In genomic region chr5:110558368-110558767, GRCm38 (mm10) we compare ENCODE assay signal across 10 mouse cellular contexts. TPM values are rescaled to one million over a fixed set of nuclear protein-coding genes. Genes with fewer than 3 reads are reported as not detected.
DNase-seq lines count a peak whose midpoint lies in the region; ATAC-seq lines count a peak whose summit lies in the region.
"Had no signal": no experiment of that assay in that cellular context is flagged by ENCODE, and none has a peak within 500 bp of the region (broad histone marks: within the 10 kb centered on the region; RNA-seq: fewer than 3 reads in every experiment).

No protein-coding gene starts in this region.

- H3K27ac ChIP-seq in hindbrain, embryonic 11.5 days (ENCODE audit: low read depth, low read length), result no peak overlapping the region
- no peak overlapping the region for H3K27ac ChIP-seq in hindbrain, embryonic 12.5 days
- H3K27ac ChIP-seq: heart, embryonic 15.5 days; neural tube, embryonic 12.5 days had no signal

- H3K36me3 ChIP-seq in hindbrain, embryonic 11.5 days (ENCODE audit: control insufficient read depth, insufficient read depth, low read length), result no peaks in the 10 kb centered on the region
- H3K36me3 ChIP-seq in hindbrain, embryonic 12.5 days, result no peaks in the 10 kb centered on the region
- H3K36me3 ChIP-seq: heart, embryonic 15.5 days; neural tube, embryonic 12.5 days had no signal

- no peaks in the 10 kb centered on the region for H3K4me1 ChIP-seq in hindbrain, embryonic 11.5 days (replicated peaks; ENCODE audit: control insufficient read depth, insufficient read depth, low read length)
- H3K4me1 ChIP-seq in hindbrain, embryonic 12.5 days, result peaks cover 3% of the 10 kb centered on the region; the same call in 1 of the 2 replicates
- H3K4me1 ChIP-seq: heart, embryonic 15.5 days had no signal

- DNase-seq in hindbrain, embryonic 11.5 days (ENCODE audit: low spot score), result peak; percentile 43
- peak; percentile 54 for DNase-seq in Muller cell, postnatal 12 days (ENCODE audit: inconsistent ontology term)
- peak; percentile 68 for DNase-seq in embryo, embryonic 10.5 days (ENCODE audit: low spot score)
- peak; percentile 90 for DNase-seq in kidney, adult 9 months
- peak; percentile 39 for DNase-seq in ovary, postnatal 10 days (ENCODE audit: low spot score)
- DNase-seq in B cell, adult 2 months, result no peak

- H3K9ac ChIP-seq in hindbrain, embryonic 11.5 days (ENCODE audit: low read depth, low read length), result no peak overlapping the region
- no peak overlapping the region for H3K9ac ChIP-seq in hindbrain, embryonic 12.5 days
- H3K9ac ChIP-seq: heart, embryonic 15.5 days; neural tube, embryonic 12.5 days had no signal

- no peaks in the 10 kb centered on the region for H3K9me3 ChIP-seq in hindbrain, embryonic 11.5 days (ENCODE audit: control insufficient read depth, low read length)
- no peaks in the 10 kb centered on the region for H3K9me3 ChIP-seq in hindbrain, embryonic 12.5 days (replicated peaks)
- H3K9me3 ChIP-seq: heart, embryonic 15.5 days; neural tube, embryonic 12.5 days had no signal

- no peak overlapping the region for H3K4me2 ChIP-seq in hindbrain, embryonic 11.5 days (replicated peaks; ENCODE audit: low read depth, low read length)
- no peak overlapping the region for H3K4me2 ChIP-seq in hindbrain, embryonic 12.5 days (replicated peaks)
- H3K4me2 ChIP-seq: heart, embryonic 15.5 days; neural tube, embryonic 12.5 days had no signal

- H3K4me3 ChIP-seq in hindbrain, embryonic 11.5 days (ENCODE audit: low read depth, low read length), result no peak overlapping the region
- no peak overlapping the region for H3K4me3 ChIP-seq in hindbrain, embryonic 12.5 days
- H3K4me3 ChIP-seq: heart, embryonic 15.5 days; neural tube, embryonic 12.5 days had no signal

- H3K27me3 ChIP-seq in hindbrain, embryonic 11.5 days (ENCODE audit: control insufficient read depth, insufficient read depth, low read length), result no peaks in the 10 kb centered on the region
- no peaks in the 10 kb centered on the region for H3K27me3 ChIP-seq in hindbrain, embryonic 12.5 days
- H3K27me3 ChIP-seq: neural tube, embryonic 12.5 days had no signal

- no peak for ATAC-seq in hindbrain, embryonic 11.5 days (ENCODE audit: low FRiP score)
- ATAC-seq in hindbrain, embryonic 12.5 days (ENCODE audit: low FRiP score), result no peak
- no peak for ATAC-seq in megakaryocyte-erythroid progenitor cell, adult 5-6 weeks (replicated peaks; ENCODE audit: low FRiP score, low TSS enrichment, poor library complexity, severe bottlenecking)

- 14% methylated on average over 8 of the region's 8 CpGs for WGBS in hindbrain, embryonic 11.5 days
- 17% methylated on average over 8 of the region's 8 CpGs for WGBS in hindbrain, embryonic 12.5 days

RNA-seq across cellular contexts. Expression of gene Galnt9, which starts 14.2 kb away (rescaled TPM):
- polyA plus RNA-seq in hindbrain, embryonic 11.5 days (2014; fragmentation: Nextera tagmentation; extraction: Ambion mirVana), result 4.3 and 4.6 TPM in 2 replicates
- 8.2 and 8.8 TPM in 2 replicates for polyA plus RNA-seq in hindbrain, embryonic 12.5 days (2016; fragmentation: Nextera tagmentation; extraction: Ambion mirVana)
- total RNA-seq in megakaryocyte-erythroid progenitor cell, adult 5-6 weeks (2014; fragmentation: Nextera tagmentation), result not detected in 2 replicates
- total RNA-seq in megakaryocyte-erythroid progenitor cell, adult 5-6 weeks (2017), result not detected in 2 replicates

Comparison
In these comparisons a context has a peak if more than half of its experiments do, and no peak if none do; other contexts are left out.
1. DNase-seq: peak in hindbrain, embryonic 11.5 days (single experiment), Muller cell, postnatal 12 days (single experiment), embryo, embryonic 10.5 days (single experiment), kidney, adult 9 months (single experiment) and ovary, postnatal 10 days (single experiment); none in B cell, adult 2 months (0 of 2).